Mouse (Mus musculus) hindbrain, embryonic 11.5 days (tissue): ENCODE measurements at regions not wholly inside any gene's neighbourhood (a gene's known extent, or its start where the extent isn't known, plus 50 kb on each side); places are given as distances from the start of the nearest gene placed in this dataset.
"Not testable (repeated sequence)": the region's sequence is repeated elsewhere in the genome, so short reads cannot be mapped to it uniquely, and the experiment has no call there.

ENCODE experiments used
- ATAC-seq: fragments of 200-750 bp; cut with Nextera tagmentation; 2 replicates; pipeline ENCODE4 v1.8.0; 2017; ENCODE audit warnings: mild to moderate bottlenecking, moderate TSS enrichment, moderate library complexity; ENCODE audit not compliant: low FRiP score
- DNase-seq: peaks from one replicate; pipeline ENCODE4 v3.0.0-alpha.2; 2015; ENCODE audit warnings: low spot score
- H3K27ac ChIP-seq: fragments of 300-500 bp; sonication (generic); 2 replicates; pipeline ENCODE4 v1.5.1; 2014; ENCODE audit warnings: mild to moderate bottlenecking, low read depth, low read length
- H3K27me3 ChIP-seq: fragments of 300-500 bp; sonication (generic); 2 replicates; pipeline ENCODE4 v1.6.1; 2014; ENCODE audit warnings: mild to moderate bottlenecking, low read length, moderate library complexity, mixed read lengths; ENCODE audit not compliant: control insufficient read depth, insufficient read depth
- H3K36me3 ChIP-seq: fragments of 300-500 bp; sonication (generic); 2 replicates; pipeline ENCODE4 v1.6.1; 2014; ENCODE audit warnings: mild to moderate bottlenecking, low read length, moderate library complexity, mixed read lengths; ENCODE audit not compliant: control insufficient read depth, insufficient read depth
- H3K4me1 ChIP-seq: fragments of 300-500 bp; sonication (generic); replicated peaks from 2 replicates; pipeline ENCODE4 v1.6.1; 2014; ENCODE audit warnings: low read length, mixed read lengths; ENCODE audit not compliant: control insufficient read depth, insufficient read depth
- H3K4me2 ChIP-seq: fragments of 300-500 bp; sonication (generic); replicated peaks from 2 replicates; pipeline ENCODE4 v1.6.1; 2014; ENCODE audit warnings: mild to moderate bottlenecking, low read depth, low read length
- H3K4me3 ChIP-seq: fragments of 300-500 bp; sonication (generic); 2 replicates; pipeline ENCODE4 v1.5.1; 2014; ENCODE audit warnings: low read depth, low read length
- H3K9ac ChIP-seq: fragments of 300-500 bp; sonication (generic); 2 replicates; pipeline ENCODE4 v1.6.1; 2014; ENCODE audit warnings: low read depth, low read length
- H3K9me3 ChIP-seq: fragments of 300-500 bp; sonication (generic); 2 replicates; pipeline ENCODE4 v1.6.1; 2016; ENCODE audit warnings: low read length; ENCODE audit not compliant: control insufficient read depth
- WGBS: fragments of 180-500 bp; shearing (Covaris S2); extraction: QIAGEN DNeasy Blood & Tissue Kit; methylation state at CpG from one replicate; pipeline ENCODE4 v1.1.7; 2014; 5-methylcytosine and 5-hydroxymethylcytosine counted together

DNA sequence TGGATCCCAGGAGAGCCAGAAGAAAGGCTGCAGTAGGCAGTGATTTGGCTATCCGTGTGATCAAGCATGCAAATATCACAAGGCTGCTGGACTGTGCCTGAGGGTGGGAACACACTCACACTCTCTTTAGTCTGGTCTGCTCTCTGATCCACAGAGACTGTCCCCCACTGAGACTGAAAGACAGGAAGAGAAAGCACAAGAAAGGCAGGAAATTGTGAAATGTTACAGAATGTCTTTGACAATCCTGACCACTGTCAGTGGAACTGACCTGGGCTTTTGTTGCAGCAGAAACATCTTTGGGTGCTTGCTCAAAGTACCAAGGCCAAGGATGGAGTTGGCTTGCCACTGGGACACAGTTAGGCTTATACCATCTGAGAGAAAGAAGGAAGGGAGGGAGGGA, 52.3 kb upstream of the Gpd2 start:
- WGBS = 5% methylated on average over 1 of the region's 1 CpGs
- no peak overlapping the region for H3K27ac ChIP-seq
- ATAC-seq = no peak

GRCm38 (mm10) chr2:57183108-57183507, 54.3 kb upstream of the Gpd2 start:
- not testable (repeated sequence) for H3K9me3 ChIP-seq, H3K4me2 ChIP-seq, DNase-seq, H3K4me1 ChIP-seq, H3K27me3 ChIP-seq, H3K9ac ChIP-seq, H3K4me3 ChIP-seq, H3K27ac ChIP-seq, H3K36me3 ChIP-seq, ATAC-seq
- 79% methylated on average over 3 of the region's 3 CpGs for WGBS

More for the DNA sequence above, 52.3 kb upstream of the Gpd2 start:
- peak; percentile 12 for DNase-seq
- Histone ChIP-seq H3K4me3 (no peak overlapping the region), H3K9ac (no peak overlapping the region), H3K36me3 (no peaks in the 10 kb centered on the region), H3K4me1 (no peaks in the 10 kb centered on the region), H3K9me3 (no peaks in the 10 kb centered on the region), H3K4me2 (no peak overlapping the region), H3K27me3 (no peaks in the 10 kb centered on the region)

GRCm38 (mm10) chr2:57181692-57182541, 55.5 kb upstream of the Gpd2 start:
- peak overlapping the region; percentile 51 for H3K4me3 ChIP-seq
- no peaks in the 10 kb centered on the region for H3K36me3 ChIP-seq
- under 1% methylated on average over 37 of the region's 37 CpGs for WGBS
- H3K4me1 ChIP-seq = no peaks in the 10 kb centered on the region
- peak overlapping the region; percentile 19; the same call in 1 of the 2 replicates for H3K4me2 ChIP-seq
- peak overlapping the region; percentile 62 for H3K9ac ChIP-seq
- peak; percentile 95 for DNase-seq
- no peaks in the 10 kb centered on the region for H3K27me3 ChIP-seq
- ATAC-seq = peak; percentile 98
- no peaks in the 10 kb centered on the region for H3K9me3 ChIP-seq
- H3K27ac ChIP-seq = peak overlapping the region; percentile 65; the same call in 1 of the 2 replicates

DNA sequence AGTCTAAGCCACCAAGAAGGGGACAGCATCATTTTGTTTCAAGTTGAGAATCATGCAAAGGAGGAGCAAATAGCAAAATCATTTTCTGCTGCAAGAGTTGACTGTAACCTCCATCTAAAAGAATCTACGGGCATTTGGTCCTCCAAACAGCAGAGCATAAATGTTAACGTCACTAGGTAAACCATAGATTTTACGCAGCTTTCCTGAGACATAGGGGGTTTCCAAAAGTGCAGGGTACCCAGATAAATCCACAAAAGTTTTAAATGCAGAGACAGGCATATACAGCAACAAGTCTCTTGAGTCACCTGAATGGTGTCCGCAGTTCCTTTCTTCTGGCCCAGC, 56.1 kb upstream of the Gpd2 start:
- DNase-seq = no peak
- ATAC-seq = no peak
- H3K4me2 ChIP-seq = peak overlapping the region; percentile 19
- no peaks in the 10 kb centered on the region for H3K9me3 ChIP-seq
- H3K4me1 ChIP-seq = no peaks in the 10 kb centered on the region
- peak overlapping the region; percentile 62; the same call in 1 of the 2 replicates for H3K9ac ChIP-seq
- no peaks in the 10 kb centered on the region for H3K27me3 ChIP-seq
- WGBS = 25% methylated on average over 4 of the region's 4 CpGs
- no peaks in the 10 kb centered on the region for H3K36me3 ChIP-seq
- H3K4me3 ChIP-seq = peak overlapping the region; percentile 51
- H3K27ac ChIP-seq = no peak overlapping the region

DNA sequence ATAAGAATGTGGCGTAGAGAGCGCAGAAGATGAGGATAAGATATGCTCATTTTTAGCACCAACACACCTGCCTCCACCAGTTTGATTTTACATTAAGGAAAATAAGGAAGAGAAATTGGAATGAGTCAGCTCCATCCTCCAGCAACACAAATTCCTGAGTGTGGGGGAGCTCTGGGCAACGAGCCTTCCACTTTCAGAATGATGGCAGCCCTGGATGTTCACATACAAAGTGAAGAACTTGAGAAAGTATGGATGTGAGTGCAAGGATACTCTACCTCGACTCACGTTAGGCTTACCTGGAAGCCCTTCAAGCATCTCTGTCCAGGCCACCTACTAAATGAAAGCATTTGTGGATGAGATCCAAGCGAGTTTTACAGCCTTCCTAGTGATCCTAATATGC, 54.3 kb upstream of the Nr4a2 start:
- 86% methylated on average over 6 of the region's 6 CpGs for WGBS
- H3K4me2 ChIP-seq = no peak overlapping the region
- H3K27me3 ChIP-seq = no peaks in the 10 kb centered on the region
- no peak overlapping the region for H3K4me3 ChIP-seq
- H3K9me3 ChIP-seq = no peaks in the 10 kb centered on the region
- H3K27ac ChIP-seq = no peak overlapping the region
- H3K9ac ChIP-seq = no peak overlapping the region
- H3K4me1 ChIP-seq = no peaks in the 10 kb centered on the region
- DNase-seq (no peak), ATAC-seq (no peak)
- H3K36me3 ChIP-seq = no peaks in the 10 kb centered on the region

- WGBS = 86% methylated on average over 7 of the region's 7 CpGs
- ATAC-seq (no peak), DNase-seq (no peak)
- H3K4me1 ChIP-seq = no peaks in the 10 kb centered on the region
- no peaks in the 10 kb centered on the region for H3K9me3 ChIP-seq
- H3K27me3 ChIP-seq = no peaks in the 10 kb centered on the region
- H3K27ac ChIP-seq = no peak overlapping the region
- no peaks in the 10 kb centered on the region for H3K36me3 ChIP-seq
- H3K4me3 ChIP-seq = no peak overlapping the region
- no peak overlapping the region for H3K9ac ChIP-seq
- H3K4me2 ChIP-seq = no peak overlapping the region
Measured at GRCm38 (mm10) chr2:57176547-57176946, 52.7 kb upstream of the Nr4a2 start.

- DNase-seq (no peak), ATAC-seq (no peak)
- WGBS = 76% methylated on average over 1 of the region's 1 CpGs
- Histone ChIP-seq H3K9ac (no peak overlapping the region), H3K4me2 (no peak overlapping the region), H3K27me3 (no peaks in the 10 kb centered on the region), H3K9me3 (no peaks in the 10 kb centered on the region), H3K27ac (no peak overlapping the region), H3K36me3 (no peaks in the 10 kb centered on the region), H3K4me1 (no peaks in the 10 kb centered on the region), H3K4me3 (no peak overlapping the region)
Measured at GRCm38 (mm10) chr2:57175219-57175618, 51.4 kb upstream of the Nr4a2 start.
